In the genomic region with DNA sequence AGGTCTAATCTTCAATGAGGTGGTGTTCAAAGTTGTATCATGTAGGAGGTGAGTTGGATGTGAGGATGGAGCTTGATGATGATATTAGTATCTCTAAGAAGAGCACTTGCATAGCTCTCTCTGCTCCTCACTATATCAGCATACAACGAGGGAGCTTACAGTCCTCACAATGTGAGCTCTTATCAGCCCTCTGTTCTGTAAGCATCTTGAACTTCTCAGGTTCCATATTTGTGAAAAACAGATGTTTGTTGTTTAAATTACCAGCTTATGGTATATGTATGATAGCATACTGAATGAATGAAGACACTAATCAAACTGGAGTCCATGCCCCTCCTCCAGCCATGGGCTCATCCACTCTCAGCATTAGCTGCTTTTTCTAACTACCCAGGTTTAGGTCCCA, we compare ENCODE assay signal across 30 mouse cellular contexts.
"Had no signal": no experiment of that assay in that cellular context is flagged by ENCODE, and none has a peak within 500 bp of the region (broad histone marks: within the 10 kb centered on the region; RNA-seq: fewer than 3 reads in every experiment).

No protein-coding gene starts in this region.

- H3K36me3 ChIP-seq: heart, embryonic 12.5 days; heart, embryonic 13.5 days; heart, embryonic 15.5 days; hindbrain, embryonic 10.5 days; hindbrain, embryonic 12.5 days; hindbrain, embryonic 13.5 days; hindbrain, embryonic 15.5 days; intestine, embryonic 15.5 days; kidney, embryonic 15.5 days had no signal

- H3K9ac ChIP-seq: heart, embryonic 12.5 days; heart, embryonic 13.5 days; heart, embryonic 15.5 days; hindbrain, embryonic 12.5 days; hindbrain, embryonic 13.5 days; hindbrain, embryonic 14.5 days; hindbrain, embryonic 15.5 days; intestine, embryonic 15.5 days; kidney, embryonic 15.5 days had no signal

- DNase-seq: heart, postnatal 10 days; heart, postnatal 14 days; heart, postnatal 36 days; heart, postnatal 4 days; kidney, adult 11 months; kidney, adult 18-20 months; kidney, adult 2 months; kidney, adult 8-10 months; kidney, adult 9 months; kidney, postnatal 10 days; kidney, postnatal 14 days; kidney, postnatal 25 days; kidney, postnatal 36 days; kidney, postnatal 4 days; layer of hippocampus, adult 9-11 months; layer of hippocampus, postnatal 36 days had no signal

- H3K4me3 ChIP-seq: heart, embryonic 12.5 days; heart, embryonic 13.5 days; heart, embryonic 15.5 days; hindbrain, embryonic 10.5 days; hindbrain, embryonic 12.5 days; hindbrain, embryonic 13.5 days; hindbrain, embryonic 15.5 days; intestine, embryonic 15.5 days; kidney, embryonic 15.5 days; layer of hippocampus, adult 2 months; left cerebral cortex, adult 2 months had no signal

- H3K4me1 ChIP-seq: heart, embryonic 12.5 days; heart, embryonic 13.5 days; heart, embryonic 15.5 days; hindbrain, embryonic 10.5 days; hindbrain, embryonic 12.5 days; hindbrain, embryonic 13.5 days; hindbrain, embryonic 15.5 days; intestine, embryonic 15.5 days; kidney, embryonic 15.5 days had no signal

- H3K27ac ChIP-seq: heart, embryonic 13.5 days; heart, embryonic 15.5 days; hindbrain, embryonic 10.5 days; hindbrain, embryonic 12.5 days; hindbrain, embryonic 13.5 days; hindbrain, embryonic 14.5 days; hindbrain, embryonic 15.5 days; hindbrain, postnatal 0 days; intestine, embryonic 15.5 days; kidney, embryonic 15.5 days; kidney, postnatal 0 days; layer of hippocampus, adult 2 months; left cerebral cortex, adult 2 months had no signal

- H3K9me3 ChIP-seq: heart, embryonic 12.5 days; heart, embryonic 13.5 days; heart, embryonic 15.5 days; hindbrain, embryonic 10.5 days; hindbrain, embryonic 12.5 days; hindbrain, embryonic 13.5 days; hindbrain, embryonic 15.5 days; intestine, embryonic 15.5 days; kidney, embryonic 15.5 days had no signal

- H3K27me3 ChIP-seq: heart, embryonic 12.5 days; heart, embryonic 13.5 days; heart, embryonic 15.5 days; hindbrain, embryonic 12.5 days; hindbrain, embryonic 13.5 days; hindbrain, embryonic 15.5 days; intestine, embryonic 15.5 days; kidney, embryonic 15.5 days had no signal
